Mouse (Mus musculus): ENCODE measurements at regions not wholly inside any gene's neighbourhood (a gene's known extent, or its start where the extent isn't known, plus 50 kb on each side); places are given as distances from the start of the nearest gene placed in this dataset.
A peak's percentile ranks its signal among the peaks of the same experiment; 100 is the strongest.

GRCm38 (mm10) chr7:64078646-64079045 lies 75.0 kb upstream of the Trpm1 start:
- Histone ChIP-seq H3K27me3 (replicated peaks; ENCODE audit: control insufficient read depth, insufficient read depth, low read length) (no peaks in the 10 kb centered on the region), H3K9ac (replicated peaks; ENCODE audit: low read depth, low read length) (no peak overlapping the region), H3K4me1 (replicated peaks; ENCODE audit: control insufficient read depth, insufficient read depth, low read length) (no peaks in the 10 kb centered on the region), H3K4me3 (replicated peaks; ENCODE audit: low read length) (no peak overlapping the region), H3K9me3 (ENCODE audit: control insufficient read depth, low read length) (no peaks in the 10 kb centered on the region), H3K27ac (ENCODE audit: low read length) (no peak overlapping the region), H3K4me2 (ENCODE audit: low read length) (no peak overlapping the region), H3K36me3 (ENCODE audit: control insufficient read depth, insufficient read depth) (no peaks in the 10 kb centered on the region)
- 70% methylated on average over 1 of the region's 1 CpGs for WGBS
- no peak for ATAC-seq

GRCm38 (mm10) chr7:64077526-64077925 lies 76.1 kb upstream of the Trpm1 start:
- Histone ChIP-seq H3K9me3 (ENCODE audit: control insufficient read depth, low read length) (no peaks in the 10 kb centered on the region), H3K4me2 (ENCODE audit: low read length) (no peak overlapping the region), H3K4me3 (replicated peaks; ENCODE audit: low read length) (no peak overlapping the region), H3K9ac (replicated peaks; ENCODE audit: low read depth, low read length) (no peak overlapping the region), H3K27me3 (replicated peaks; ENCODE audit: control insufficient read depth, insufficient read depth, low read length) (no peaks in the 10 kb centered on the region), H3K36me3 (ENCODE audit: control insufficient read depth, insufficient read depth) (no peaks in the 10 kb centered on the region), H3K4me1 (replicated peaks; ENCODE audit: control insufficient read depth, insufficient read depth, low read length) (no peaks in the 10 kb centered on the region), H3K27ac (ENCODE audit: low read length) (no peak overlapping the region)
- WGBS, result 75% methylated on average over 4 of the region's 4 CpGs
- peak; percentile 18; the same call in 1 of the 2 replicates for ATAC-seq

GRCm38 (mm10) chr7:64076764-64077360 lies 76.8 kb upstream of the Trpm1 start:
- Histone ChIP-seq H3K4me2 (ENCODE audit: low read length) (no peak overlapping the region), H3K9me3 (ENCODE audit: control insufficient read depth, low read length) (no peaks in the 10 kb centered on the region), H3K27ac (ENCODE audit: low read length) (no peak overlapping the region), H3K27me3 (replicated peaks; ENCODE audit: control insufficient read depth, insufficient read depth, low read length) (no peaks in the 10 kb centered on the region), H3K9ac (replicated peaks; ENCODE audit: low read depth, low read length) (no peak overlapping the region), H3K4me3 (replicated peaks; ENCODE audit: low read length) (no peak overlapping the region), H3K36me3 (ENCODE audit: control insufficient read depth, insufficient read depth) (no peaks in the 10 kb centered on the region), H3K4me1 (replicated peaks; ENCODE audit: control insufficient read depth, insufficient read depth, low read length) (no peaks in the 10 kb centered on the region)
- no peak for ATAC-seq
- 87% methylated on average over 4 of the region's 4 CpGs for WGBS

GRCm38 (mm10) chr7:64075696-64076313 lies 77.8 kb upstream of the Trpm1 start:
- H3K4me3 ChIP-seq (replicated peaks; ENCODE audit: low read length), result no peak overlapping the region
- no peak overlapping the region for H3K27ac ChIP-seq (ENCODE audit: low read length)
- no peaks in the 10 kb centered on the region for H3K4me1 ChIP-seq (replicated peaks; ENCODE audit: control insufficient read depth, insufficient read depth, low read length)
- no peak for ATAC-seq
- no peak overlapping the region for H3K9ac ChIP-seq (replicated peaks; ENCODE audit: low read depth, low read length)
- H3K4me2 ChIP-seq (ENCODE audit: low read length), result no peak overlapping the region
- H3K36me3 ChIP-seq (ENCODE audit: control insufficient read depth, insufficient read depth), result no peaks in the 10 kb centered on the region
- no peaks in the 10 kb centered on the region for H3K27me3 ChIP-seq (replicated peaks; ENCODE audit: control insufficient read depth, insufficient read depth, low read length)
- 90% methylated on average over 1 of the region's 1 CpGs for WGBS
- H3K9me3 ChIP-seq (ENCODE audit: control insufficient read depth, low read length), result no peaks in the 10 kb centered on the region

- Histone ChIP-seq H3K4me1 (replicated peaks; ENCODE audit: control insufficient read depth, insufficient read depth, low read length) (no peaks in the 10 kb centered on the region), H3K27ac (ENCODE audit: low read length) (no peak overlapping the region), H3K27me3 (replicated peaks; ENCODE audit: control insufficient read depth, insufficient read depth, low read length) (no peaks in the 10 kb centered on the region), H3K9ac (replicated peaks; ENCODE audit: low read depth, low read length) (no peak overlapping the region), H3K36me3 (ENCODE audit: control insufficient read depth, insufficient read depth) (no peaks in the 10 kb centered on the region), H3K4me2 (ENCODE audit: low read length) (no peak overlapping the region), H3K4me3 (replicated peaks; ENCODE audit: low read length) (no peak overlapping the region), H3K9me3 (ENCODE audit: control insufficient read depth, low read length) (no peaks in the 10 kb centered on the region)
- ATAC-seq, result no peak
- WGBS, result 93% methylated on average over 4 of the region's 4 CpGs
These were observed 78.9 kb upstream of the Trpm1 start for GRCm38 (mm10) chr7:64074661-64075234.

GRCm38 (mm10) chr7:64074186-64074585 lies 79.4 kb upstream of the Trpm1 start:
- no peak overlapping the region for H3K4me2 ChIP-seq (ENCODE audit: low read length)
- H3K27ac ChIP-seq (ENCODE audit: low read length), result no peak overlapping the region
- H3K4me1 ChIP-seq (replicated peaks; ENCODE audit: control insufficient read depth, insufficient read depth, low read length), result no peaks in the 10 kb centered on the region
- H3K9me3 ChIP-seq (ENCODE audit: control insufficient read depth, low read length), result no peaks in the 10 kb centered on the region
- no peak for ATAC-seq
- H3K9ac ChIP-seq (replicated peaks; ENCODE audit: low read depth, low read length), result no peak overlapping the region
- no peak overlapping the region for H3K4me3 ChIP-seq (replicated peaks; ENCODE audit: low read length)
- WGBS, result 94% methylated on average over 4 of the region's 4 CpGs
- H3K27me3 ChIP-seq (replicated peaks; ENCODE audit: control insufficient read depth, insufficient read depth, low read length), result no peaks in the 10 kb centered on the region
- H3K36me3 ChIP-seq (ENCODE audit: control insufficient read depth, insufficient read depth), result no peaks in the 10 kb centered on the region

- Histone ChIP-seq H3K27ac (ENCODE audit: low read length) (no peak overlapping the region), H3K9me3 (ENCODE audit: control insufficient read depth, low read length) (no peaks in the 10 kb centered on the region), H3K4me3 (replicated peaks; ENCODE audit: low read length) (no peak overlapping the region), H3K27me3 (replicated peaks; ENCODE audit: control insufficient read depth, insufficient read depth, low read length) (no peaks in the 10 kb centered on the region), H3K4me2 (ENCODE audit: low read length) (no peak overlapping the region), H3K36me3 (ENCODE audit: control insufficient read depth, insufficient read depth) (no peaks in the 10 kb centered on the region), H3K4me1 (replicated peaks; ENCODE audit: control insufficient read depth, insufficient read depth, low read length) (no peaks in the 10 kb centered on the region), H3K9ac (replicated peaks; ENCODE audit: low read depth, low read length) (no peak overlapping the region)
- WGBS, result 92% methylated on average over 3 of the region's 3 CpGs
- ATAC-seq, result no peak
These were observed 79.9 kb upstream of the Trpm1 start for GRCm38 (mm10) chr7:64073781-64074180.

- H3K27me3 ChIP-seq (replicated peaks; ENCODE audit: control insufficient read depth, insufficient read depth, low read length), result no peaks in the 10 kb centered on the region
- H3K36me3 ChIP-seq (ENCODE audit: control insufficient read depth, insufficient read depth), result no peaks in the 10 kb centered on the region
- H3K9ac ChIP-seq (replicated peaks; ENCODE audit: low read depth, low read length), result no peak overlapping the region
- no peaks in the 10 kb centered on the region for H3K9me3 ChIP-seq (ENCODE audit: control insufficient read depth, low read length)
- no peak overlapping the region for H3K27ac ChIP-seq (ENCODE audit: low read length)
- whole genome bisulfite sequencing, result 91% methylated on average over 5 of the region's 5 CpGs
- no peak overlapping the region for H3K4me2 ChIP-seq (ENCODE audit: low read length)
- H3K4me3 ChIP-seq (replicated peaks; ENCODE audit: low read length), result no peak overlapping the region
- no peaks in the 10 kb centered on the region for H3K4me1 ChIP-seq (replicated peaks; ENCODE audit: control insufficient read depth, insufficient read depth, low read length)
- ATAC-seq, result no peak
These were observed 82.7 kb upstream of the Trpm1 start for GRCm38 (mm10) chr7:64070930-64071329.

- no peaks in the 10 kb centered on the region for H3K36me3 ChIP-seq (ENCODE audit: control insufficient read depth, insufficient read depth)
- 67% methylated on average over 23 of the region's 23 CpGs for WGBS
- no peak overlapping the region for H3K27ac ChIP-seq (ENCODE audit: low read length)
- no peak overlapping the region for H3K9ac ChIP-seq (replicated peaks; ENCODE audit: low read depth, low read length)
- no peaks in the 10 kb centered on the region; the same call in 1 of the 2 replicates for H3K4me1 ChIP-seq (replicated peaks; ENCODE audit: control insufficient read depth, insufficient read depth, low read length)
- H3K4me3 ChIP-seq (replicated peaks; ENCODE audit: low read length), result no peak overlapping the region
- H3K27me3 ChIP-seq (replicated peaks; ENCODE audit: control insufficient read depth, insufficient read depth, low read length), result no peaks in the 10 kb centered on the region
- no peak overlapping the region for H3K4me2 ChIP-seq (ENCODE audit: low read length)
- peak; percentile 93 for ATAC-seq
- H3K9me3 ChIP-seq (ENCODE audit: control insufficient read depth, low read length), result no peaks in the 10 kb centered on the region
These were observed 87.9 kb upstream of the Trpm1 start for GRCm38 (mm10) chr7:64065529-64066247.

All from forebrain, embryonic 16.5 days (tissue).